Mouse (Mus musculus): ENCODE results near the gene Alk.

DNA sequence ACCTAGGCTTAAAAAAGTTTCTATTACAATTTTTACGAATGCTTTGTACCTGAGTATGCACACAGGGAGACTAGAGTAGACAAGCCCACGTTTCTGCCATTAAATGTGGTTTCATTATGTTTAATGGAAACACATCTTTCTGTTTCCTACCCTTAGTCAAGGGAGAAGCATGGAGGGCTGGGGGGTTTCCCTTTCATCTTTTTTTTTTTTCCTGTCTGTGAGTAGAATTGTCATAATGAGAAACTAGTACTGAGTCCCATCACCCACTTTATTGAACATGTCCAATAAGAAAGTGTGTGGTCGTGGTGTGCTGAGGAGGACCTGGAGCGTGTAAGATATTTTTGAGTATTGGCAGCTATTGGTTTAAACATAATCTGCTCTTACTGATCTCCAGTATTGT, 741.5 kb downstream of the Alk start:
- no peak for TF ChIP-seq POLR2A (IDR thresholded peaks at IDR 0.05; ENCODE audit: low read depth, low read length)
- no peak for TF ChIP-seq CTCF (IDR thresholded peaks at IDR 0.05; ENCODE audit: extremely low read depth, insufficient read depth, insufficient read length, insufficient replicate concordance)
